ENCODE assay signal across 7 mouse cellular contexts in genomic region chr16:84495438-84495837, GRCm38 (mm10). TPM values are rescaled to one million over a fixed set of nuclear protein-coding genes. Genes with fewer than 3 reads are reported as not detected.
A peak's percentile ranks its signal among the peaks of the same experiment; 100 is the strongest.
DNase-seq lines count a peak whose midpoint lies in the region; ATAC-seq lines count a peak whose summit lies in the region.

No protein-coding gene starts in this region.

- no peak overlapping the region for H3K27ac ChIP-seq in lung, embryonic 16.5 days (ENCODE audit: low read length)
- H3K27ac ChIP-seq in kidney, embryonic 16.5 days (ENCODE audit: low read length) = no peak overlapping the region
- H3K27ac ChIP-seq in liver, embryonic 12.5 days = no peak overlapping the region

- intact Hi-C loops in heart, postnatal 36 days (cut with DNase I) = no loop called here

- ATAC-seq in lung, embryonic 16.5 days (ENCODE audit: low read depth) = no peak
- peak; percentile 54; the same call in 1 of the 2 replicates for ATAC-seq in kidney, embryonic 16.5 days (ENCODE audit: low FRiP score, low TSS enrichment)
- ATAC-seq in liver, embryonic 12.5 days = no peak

- no peak overlapping the region for H3K9ac ChIP-seq in lung, embryonic 16.5 days (ENCODE audit: low read length)
- no peak overlapping the region for H3K9ac ChIP-seq in kidney, embryonic 16.5 days (replicated peaks; ENCODE audit: low read length)
- H3K9ac ChIP-seq in liver, embryonic 12.5 days = no peak overlapping the region

- no peaks in the 10 kb centered on the region for H3K9me3 ChIP-seq in lung, embryonic 16.5 days (ENCODE audit: control insufficient read depth, low read length)
- no peaks in the 10 kb centered on the region for H3K9me3 ChIP-seq in kidney, embryonic 16.5 days (ENCODE audit: low read length)
- no peaks in the 10 kb centered on the region for H3K9me3 ChIP-seq in liver, embryonic 12.5 days (replicated peaks)

- no peaks in the 10 kb centered on the region for H3K27me3 ChIP-seq in lung, embryonic 16.5 days (ENCODE audit: control insufficient read depth, insufficient read depth, low read depth, low read length)
- no peaks in the 10 kb centered on the region for H3K27me3 ChIP-seq in kidney, embryonic 16.5 days (ENCODE audit: insufficient read depth, low read length)
- no peaks in the 10 kb centered on the region for H3K27me3 ChIP-seq in liver, embryonic 12.5 days (replicated peaks)

- DNase-seq in lung, postnatal 25 days (ENCODE audit: low spot score) = no peak
- peak; percentile 7 for DNase-seq in embryo, embryonic 9.5 days (ENCODE audit: extremely low spot score)
- DNase-seq in retina, embryonic 14.5 days (ENCODE audit: low spot score) = peak; percentile 68
- DNase-seq in heart, postnatal 36 days = no peak

- H3K36me3 ChIP-seq in lung, embryonic 16.5 days (ENCODE audit: control insufficient read depth, insufficient read depth, low read length) = no peaks in the 10 kb centered on the region
- H3K36me3 ChIP-seq in kidney, embryonic 16.5 days (ENCODE audit: insufficient read depth, low read length) = no peaks in the 10 kb centered on the region
- no peaks in the 10 kb centered on the region for H3K36me3 ChIP-seq in liver, embryonic 12.5 days

- no peaks in the 10 kb centered on the region; the same call in 1 of the 2 replicates for H3K4me1 ChIP-seq in lung, embryonic 16.5 days (replicated peaks; ENCODE audit: control insufficient read depth, insufficient read depth, low read length)
- no peaks in the 10 kb centered on the region for H3K4me1 ChIP-seq in kidney, embryonic 16.5 days (ENCODE audit: insufficient read depth, low read length)
- no peaks in the 10 kb centered on the region for H3K4me1 ChIP-seq in liver, embryonic 12.5 days

- 19% methylated on average over 2 of the region's 2 CpGs for WGBS in lung, embryonic 16.5 days
- 24% methylated on average over 2 of the region's 2 CpGs for WGBS in kidney, embryonic 16.5 days
- WGBS in liver, embryonic 12.5 days (ENCODE audit: insufficient replicate concordance) = 60% methylated on average over 2 of the region's 2 CpGs

- 0 out of 2 replicates have a peak overlapping the region, but pooled peaks have one; percentile 31 for H3K4me2 ChIP-seq in lung, embryonic 16.5 days (ENCODE audit: low read depth, low read length)
- H3K4me2 ChIP-seq in kidney, embryonic 16.5 days (replicated peaks; ENCODE audit: low read depth, low read length) = peak overlapping the region; percentile 47
- H3K4me2 ChIP-seq in liver, embryonic 12.5 days = no peak overlapping the region

- no peak overlapping the region for H3K4me3 ChIP-seq in lung, embryonic 16.5 days (ENCODE audit: low read length)
- H3K4me3 ChIP-seq in kidney, embryonic 16.5 days (ENCODE audit: low read length) = peak overlapping the region; percentile 5; the same call in 1 of the 2 replicates
- no peak overlapping the region for H3K4me3 ChIP-seq in liver, embryonic 12.5 days

RNA-seq across cellular contexts. Expression of gene A730009L09Rik, which starts 19.5 kb away (rescaled TPM):
- not detected in 2 replicates for polyA plus RNA-seq in lung, embryonic 16.5 days (2015; fragmentation: Nextera tagmentation; extraction: Ambion mirVana)
- polyA plus RNA-seq in kidney, embryonic 16.5 days (2015; fragmentation: Nextera tagmentation; extraction: Ambion mirVana) = not detected in 2 replicates
- polyA plus RNA-seq in liver, embryonic 12.5 days (2016; fragmentation: Nextera tagmentation; extraction: Ambion mirVana) = not detected in 2 replicates
- total RNA-seq in heart, postnatal 36 days (2021) = not detected

Comparison
In these comparisons a context has a peak if more than half of its experiments do, and no peak if none do; other contexts are left out.
1. DNase-seq: peak in embryo, embryonic 9.5 days (single experiment) and retina, embryonic 14.5 days (single experiment); none in lung, postnatal 25 days (single experiment) and heart, postnatal 36 days (0 of 2).